Mouse (Mus musculus) erythroid progenitor cell, adult 5-6 weeks (primary cell): Measurements from ENCODE around the gene Rfng. TPM values are rescaled to one million over a fixed set of nuclear protein-coding genes. Genes with fewer than 3 reads are reported as not detected.
A peak's percentile ranks its signal among the peaks of the same experiment; 100 is the strongest.
"Not testable (repeated sequence)": the region's sequence is repeated elsewhere in the genome, so short reads cannot be mapped to it uniquely, and the experiment has no call there.

ENCODE experiments used
- ATAC-seq: replicated peaks from 2 replicates; pipeline ENCODE4 v1.8.0; 2016; ENCODE audit warnings: moderate number of reproducible peaks, mild to moderate bottlenecking, moderate TSS enrichment, inconsistent platforms; ENCODE audit not compliant: poor library complexity, low FRiP score, severe bottlenecking
- total RNA-seq, 2 experiments: library from RNA; stranded (forward) in 1 of 2; stranded (reverse) in 1 of 2; fragments of 150-400 nt in 1 of 2; fragments of 186-747, 209-891 nt in 1 of 2; gene quantifications; 2 replicates each; pipeline versions ENCODE4 v1.2.3 to v1.2.4; 2015 to 2017; ENCODE audit warnings: low replicate concordance in 2 of 2

Rfng gene
- total RNA-seq, 2 experiments from 2014 or later: 0.91 to 6.7 TPM

GRCm38 (mm10) chr11:120818251-120818650 lies 34.2 kb upstream of the Rfng start:
- no peak for ATAC-seq

- no peak for ATAC-seq
Measured at GRCm38 (mm10) chr11:120817358-120817757, 33.4 kb upstream of the Rfng start.

GRCm38 (mm10) chr11:120812068-120812467 lies 28.1 kb upstream of the Rfng start:
- ATAC-seq: no peak

- ATAC-seq: no peak
Measured at GRCm38 (mm10) chr11:120808010-120808409, 24.0 kb upstream of the Rfng start.

GRCm38 (mm10) chr11:120805375-120806298 lies 21.6 kb upstream of the Rfng start:
- no peak for ATAC-seq

- no peak for ATAC-seq
Measured at GRCm38 (mm10) chr11:120804769-120805168, 20.8 kb upstream of the Rfng start.

- ATAC-seq: no peak
Measured at GRCm38 (mm10) chr11:120804274-120804673, 20.3 kb upstream of the Rfng start.

- peak; percentile 74 for ATAC-seq
Measured at GRCm38 (mm10) chr11:120800061-120800904, 16.3 kb upstream of the Rfng start.

- no peak for ATAC-seq
Measured at GRCm38 (mm10) chr11:120799316-120799890, 15.4 kb upstream of the Rfng start.

- ATAC-seq: no peak
Measured at GRCm38 (mm10) chr11:120798244-120798643, 14.2 kb upstream of the Rfng start.

- ATAC-seq: peak; percentile 27
Measured at GRCm38 (mm10) chr11:120796614-120796946, 12.6 kb upstream of the Rfng start.

GRCm38 (mm10) chr11:120795756-120796613 lies 12.0 kb upstream of the Rfng start, which contains the start of gene Dus1l:
Gene Dus1l (minus strand): TSS chr11:120796403.
- peak; percentile 85 for ATAC-seq

GRCm38 (mm10) chr11:120792652-120793051 lies 8.6 kb upstream of the Rfng start:
- ATAC-seq: no peak

- ATAC-seq: no peak
Measured at GRCm38 (mm10) chr11:120789810-120790209, 5.8 kb upstream of the Rfng start.

GRCm38 (mm10) chr11:120789355-120789754 lies 5.3 kb upstream of the Rfng start:
- no peak for ATAC-seq

- not testable (repeated sequence) for ATAC-seq
Measured at GRCm38 (mm10) chr11:120788460-120788859, 4.5 kb upstream of the Rfng start.

- no peak for ATAC-seq
Measured at GRCm38 (mm10) chr11:120785145-120785544, 1.1 kb upstream of the Rfng start.

GRCm38 (mm10) chr11:120783426-120784063 lies 462 bp downstream of the Rfng start:
- no peak for ATAC-seq

GRCm38 (mm10) chr11:120781361-120781760 lies 2.6 kb downstream of the Rfng start:
- ATAC-seq: not testable (repeated sequence)
